Mouse (Mus musculus) stomach, embryonic 16.5 days (tissue): Measurements from ENCODE around the gene Abr. TPM values are rescaled to one million over a fixed set of nuclear protein-coding genes. Genes with fewer than 3 reads are reported as not detected.

ENCODE experiments used
- ATAC-seq: fragments of 200-750 bp; cut with Nextera tagmentation; 2 replicates; pipeline ENCODE4 v1.8.0; 2017; ENCODE audit warnings: moderate number of reproducible peaks, moderate TSS enrichment; ENCODE audit not compliant: insufficient read depth, low FRiP score
- H3K27ac ChIP-seq: fragments of 300-500 bp; sonication (generic); 2 replicates; pipeline ENCODE4 v1.5.1; 2014; ENCODE audit warnings: low read length
- H3K27me3 ChIP-seq: fragments of 300-500 bp; sonication (generic); 2 replicates; pipeline ENCODE4 v1.6.1; 2014; ENCODE audit warnings: low read length, control low read depth, mixed read lengths; ENCODE audit not compliant: control insufficient read depth, insufficient read depth
- H3K36me3 ChIP-seq: fragments of 300-500 bp; sonication (generic); 2 replicates; pipeline ENCODE4 v1.6.1; 2014; ENCODE audit warnings: low read length; ENCODE audit not compliant: control insufficient read depth, insufficient read depth
- H3K4me1 ChIP-seq: fragments of 300-500 bp; sonication (generic); 2 replicates; pipeline ENCODE4 v1.6.1; 2014; ENCODE audit warnings: low read length, control low read depth, mixed read lengths; ENCODE audit not compliant: control insufficient read depth, insufficient read depth
- H3K4me2 ChIP-seq: fragments of 300-500 bp; sonication (generic); 2 replicates; pipeline ENCODE4 v1.6.1; 2014; ENCODE audit warnings: low read depth, low read length, mixed read lengths
- H3K4me3 ChIP-seq: fragments of 300-500 bp; sonication (generic); replicated peaks from 2 replicates; pipeline ENCODE4 v1.5.1; 2014; ENCODE audit warnings: mild to moderate bottlenecking, low read length
- H3K9ac ChIP-seq: fragments of 300-500 bp; sonication (generic); 2 replicates; pipeline ENCODE4 v1.6.1; 2014; ENCODE audit warnings: low read length
- H3K9me3 ChIP-seq: fragments of 300-500 bp; sonication (generic); replicated peaks from 2 replicates; pipeline ENCODE4 v1.6.1; 2016; ENCODE audit warnings: low read length, control low read depth; ENCODE audit not compliant: control insufficient read depth
- WGBS: fragments of 180-500 bp; shearing (Covaris S2); extraction: QIAGEN DNeasy Blood & Tissue Kit; methylation state at CpG from one replicate; pipeline ENCODE4 v1.1.7; 2014; 5-methylcytosine and 5-hydroxymethylcytosine counted together
- polyA plus RNA-seq: library from polyadenylated mRNA; unstranded; fragments of >200 nt; fragmentation: Nextera tagmentation; extraction: Ambion mirVana; gene quantifications from 2 replicates; pipeline ENCODE4 v1.2.1, GENCODE M21; 2015

Gene Abr
- polyA plus RNA-seq, 1 experiment from 2014 or later, result 28.8 TPM

DNA sequence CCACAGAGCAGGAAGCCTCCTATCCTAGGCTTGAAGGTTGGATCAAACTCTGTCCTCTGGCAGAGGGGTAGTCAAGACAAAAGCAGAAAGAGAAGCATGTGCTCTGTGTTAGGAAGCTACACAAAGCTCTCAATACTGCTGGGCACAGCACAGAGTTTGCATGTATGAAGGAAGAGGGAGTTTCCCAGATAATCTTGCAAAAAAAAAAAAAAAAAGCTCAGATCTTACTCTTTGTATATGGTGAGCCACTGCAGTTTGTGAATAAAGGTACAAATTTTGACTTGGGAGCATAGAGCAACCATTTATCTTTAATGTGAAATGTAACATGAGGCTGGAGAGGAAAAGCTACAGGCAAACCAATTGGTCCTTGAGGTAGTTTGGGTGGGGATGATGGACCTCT, 11.2 kb downstream of the Abr start:
- no peaks in the 10 kb centered on the region for H3K27me3 ChIP-seq
- ATAC-seq, result no peak

DNA sequence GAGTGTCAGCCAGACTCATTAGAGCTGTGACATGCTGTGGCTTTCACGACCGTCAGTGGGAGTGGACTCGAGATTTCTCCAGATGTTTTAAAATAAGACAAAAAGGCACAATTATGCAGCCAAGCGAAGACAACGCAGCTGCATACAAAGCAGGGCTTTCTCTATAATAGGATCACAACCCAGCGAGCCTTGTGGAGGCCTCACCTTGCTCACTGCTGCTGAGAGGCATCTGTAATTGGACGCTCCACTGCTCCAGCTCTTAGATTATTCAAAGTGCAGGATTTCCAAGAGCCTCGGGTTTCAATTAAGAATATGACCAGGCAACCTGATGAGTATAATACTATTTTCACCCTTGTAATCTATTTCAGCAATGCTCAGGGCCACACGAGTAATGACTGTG, 15.6 kb downstream of the Abr start:
- H3K4me2 ChIP-seq, result no peak overlapping the region
- H3K9ac ChIP-seq, result no peak overlapping the region
- H3K4me3 ChIP-seq, result no peak overlapping the region
- H3K9me3 ChIP-seq, result no peaks in the 10 kb centered on the region
- no peak for ATAC-seq
- WGBS, result 77% methylated on average over 9 of the region's 9 CpGs
- H3K27ac ChIP-seq, result no peak overlapping the region
- H3K36me3 ChIP-seq, result no peaks in the 10 kb centered on the region
- H3K27me3 ChIP-seq, result no peaks in the 10 kb centered on the region
- no peaks in the 10 kb centered on the region for H3K4me1 ChIP-seq

More for the DNA sequence above, 11.2 kb downstream of the Abr start:
- Histone ChIP-seq H3K4me2 (no peak overlapping the region), H3K36me3 (no peaks in the 10 kb centered on the region), H3K27ac (no peak overlapping the region), H3K4me3 (no peak overlapping the region), H3K4me1 (peaks cover 7% of the 10 kb centered on the region; the same call in 1 of the 2 replicates), H3K9me3 (no peaks in the 10 kb centered on the region), H3K9ac (no peak overlapping the region)

GRCm38 (mm10) chr11:76599219-76599618, 22.9 kb downstream of the Abr start:
- H3K9ac ChIP-seq, result no peak overlapping the region
- H3K4me3 ChIP-seq, result no peak overlapping the region
- H3K4me2 ChIP-seq, result no peak overlapping the region
- H3K27me3 ChIP-seq, result no peaks in the 10 kb centered on the region
- 35% methylated on average over 2 of the region's 2 CpGs for WGBS
- no peaks in the 10 kb centered on the region for H3K36me3 ChIP-seq
- ATAC-seq, result no peak
- no peak overlapping the region for H3K27ac ChIP-seq
- H3K4me1 ChIP-seq, result no peaks in the 10 kb centered on the region
- no peaks in the 10 kb centered on the region for H3K9me3 ChIP-seq

DNA sequence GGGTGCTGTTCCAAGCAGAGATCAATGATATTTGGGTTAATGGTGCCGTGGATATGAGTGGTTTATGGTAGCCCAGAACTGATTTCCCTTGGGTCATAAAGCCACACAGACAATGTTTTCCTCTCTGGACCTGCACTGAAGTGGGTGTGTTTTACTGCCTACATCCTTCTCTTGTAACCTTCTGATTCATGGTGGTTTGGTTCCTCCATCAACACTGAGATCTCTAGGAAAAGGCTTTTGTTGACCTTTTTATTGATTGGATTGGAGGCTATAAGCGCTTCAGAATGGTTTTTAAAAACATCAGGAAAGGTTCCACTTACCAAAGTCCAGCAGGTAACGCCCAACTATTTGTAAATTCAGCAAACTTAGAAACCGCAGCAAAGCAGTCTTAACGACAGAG, 23.4 kb downstream of the Abr start:
- no peak for ATAC-seq
- WGBS, result 58% methylated on average over 5 of the region's 5 CpGs
- no peak overlapping the region for H3K9ac ChIP-seq

GRCm38 (mm10) chr11:76593620-76594326, 28.3 kb downstream of the Abr start:
- Histone ChIP-seq H3K27me3 (no peaks in the 10 kb centered on the region), H3K9ac (no peak overlapping the region), H3K27ac (no peak overlapping the region), H3K4me2 (no peak overlapping the region), H3K9me3 (no peaks in the 10 kb centered on the region), H3K4me1 (peaks cover 5% of the 10 kb centered on the region), H3K4me3 (no peak overlapping the region), H3K36me3 (no peaks in the 10 kb centered on the region)
- WGBS, result 66% methylated on average over 4 of the region's 4 CpGs
- no peak for ATAC-seq

More for the DNA sequence above, 23.4 kb downstream of the Abr start:
- H3K27ac ChIP-seq, result no peak overlapping the region
- no peaks in the 10 kb centered on the region for H3K9me3 ChIP-seq
- H3K36me3 ChIP-seq, result no peaks in the 10 kb centered on the region
- H3K27me3 ChIP-seq, result no peaks in the 10 kb centered on the region
- H3K4me1 ChIP-seq, result no peaks in the 10 kb centered on the region; the same call in 1 of the 2 replicates
- H3K4me2 ChIP-seq, result no peak overlapping the region
- no peak overlapping the region for H3K4me3 ChIP-seq

- H3K9ac ChIP-seq, result no peak overlapping the region
- no peak overlapping the region for H3K27ac ChIP-seq
- H3K4me2 ChIP-seq, result no peak overlapping the region
- H3K36me3 ChIP-seq, result no peaks in the 10 kb centered on the region
- no peaks in the 10 kb centered on the region for H3K9me3 ChIP-seq
- WGBS, result 77% methylated on average over 5 of the region's 5 CpGs
- no peaks in the 10 kb centered on the region for H3K27me3 ChIP-seq
- H3K4me1 ChIP-seq, result peaks cover 5% of the 10 kb centered on the region
- no peak for ATAC-seq
- H3K4me3 ChIP-seq, result no peak overlapping the region
Measured at GRCm38 (mm10) chr11:76589746-76590145, 32.4 kb downstream of the Abr start.

GRCm38 (mm10) chr11:76588632-76589485, 33.3 kb downstream of the Abr start:
- peak; percentile 56; the same call in 1 of the 2 replicates for ATAC-seq
- peaks cover 5% of the 10 kb centered on the region for H3K4me1 ChIP-seq
- H3K9ac ChIP-seq, result no peak overlapping the region
- no peaks in the 10 kb centered on the region for H3K9me3 ChIP-seq
- no peak overlapping the region for H3K4me3 ChIP-seq
- H3K27ac ChIP-seq, result no peak overlapping the region
- H3K4me2 ChIP-seq, result no peak overlapping the region
- 56% methylated on average over 10 of the region's 10 CpGs for WGBS
- no peaks in the 10 kb centered on the region for H3K36me3 ChIP-seq
- H3K27me3 ChIP-seq, result no peaks in the 10 kb centered on the region

- Histone ChIP-seq H3K9me3 (no peaks in the 10 kb centered on the region), H3K27me3 (no peaks in the 10 kb centered on the region), H3K9ac (no peak overlapping the region), H3K4me3 (no peak overlapping the region), H3K4me2 (no peak overlapping the region), H3K36me3 (no peaks in the 10 kb centered on the region), H3K27ac (peak overlapping the region; percentile 32; the same call in 1 of the 2 replicates), H3K4me1 (peaks cover 5% of the 10 kb centered on the region; the same call in 1 of the 2 replicates)
- 57% methylated on average over 2 of the region's 2 CpGs for WGBS
- ATAC-seq, result no peak
Measured at GRCm38 (mm10) chr11:76588032-76588431, 34.1 kb downstream of the Abr start.

- Histone ChIP-seq H3K36me3 (no peaks in the 10 kb centered on the region), H3K9ac (no peak overlapping the region), H3K4me3 (no peak overlapping the region), H3K4me2 (no peak overlapping the region), H3K27me3 (no peaks in the 10 kb centered on the region), H3K27ac (peak overlapping the region; percentile 32; the same call in 1 of the 2 replicates), H3K9me3 (no peaks in the 10 kb centered on the region), H3K4me1 (peaks cover 5% of the 10 kb centered on the region; the same call in 1 of the 2 replicates)
- 75% methylated on average over 1 of the region's 1 CpGs for WGBS
- ATAC-seq, result 0 out of 2 replicates have a peak, but pooled peaks have one; percentile 29
Measured at GRCm38 (mm10) chr11:76587333-76587732, 34.8 kb downstream of the Abr start.
